Mouse (Mus musculus) bone marrow, adult 2 months (tissue): Measurements from ENCODE around the gene Ttc39a.

Experiments
- CTCF ChIP-seq: fragments of 200-500 bp; IDR thresholded peaks from 2 replicates; pipeline ENCODE4 v1.5.1; 2011; ENCODE audit warnings: low read length, control low read depth; ENCODE audit not compliant: control insufficient read depth, insufficient read depth
- POLR2A ChIP-seq: fragments of 200-500 bp; IDR thresholded peaks from 2 replicates; pipeline ENCODE4 v1.6.1; 2011; ENCODE audit warnings: low read depth, mild to moderate bottlenecking, control low read depth, low read length, borderline replicate concordance; ENCODE audit not compliant: control insufficient read depth

- TF ChIP-seq CTCF = peak; percentile 88
- no peak for TF ChIP-seq POLR2A
Measured at GRCm38 (mm10) chr4:109437913-109438878, 31.8 kb downstream of the Ttc39a start.
